Mouse (Mus musculus) testis, adult 2 months (tissue): Measurements from ENCODE around the gene Nek5.

Experiments
- CTCF ChIP-seq: fragments of 200-500 bp; IDR thresholded peaks from 2 replicates; pipeline ENCODE4 v1.5.1; 2012; ENCODE audit warnings: low read depth, mild to moderate bottlenecking, inconsistent platforms, low read length, moderate library complexity; ENCODE audit not compliant: control insufficient read depth, insufficient read depth, insufficient replicate concordance
- POLR2A ChIP-seq: fragments of 200-500 bp; IDR thresholded peaks from 2 replicates; pipeline ENCODE4 v1.6.1; 2012; ENCODE audit warnings: low read depth, mild to moderate bottlenecking, inconsistent platforms, low read length, moderate library complexity; ENCODE audit not compliant: control insufficient read depth

DNA sequence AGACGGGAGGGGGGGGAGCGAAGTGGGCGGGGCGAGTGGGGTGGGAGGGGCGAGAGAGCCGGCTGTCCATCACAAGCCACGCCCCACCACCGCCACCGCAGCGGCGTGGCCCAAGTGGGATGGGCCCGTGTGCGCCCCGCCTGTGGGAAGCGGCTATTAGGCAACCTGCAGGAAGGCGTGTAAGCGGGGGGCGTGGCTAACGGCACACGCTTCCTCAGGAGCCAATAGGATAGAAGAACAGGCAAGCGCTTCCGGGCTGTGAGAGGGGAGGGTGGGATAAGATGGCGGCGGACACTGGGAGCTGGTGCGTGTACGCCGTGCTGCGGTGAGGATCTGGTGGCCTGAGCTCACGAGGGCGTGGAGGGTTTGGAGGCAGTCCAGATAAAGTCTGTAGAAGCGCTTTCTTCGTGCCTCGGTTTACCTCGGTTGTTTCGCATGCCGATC, 64.4 kb downstream of the Nek5 start, which contains the start of gene Alg11:
- peak; percentile 97 for TF ChIP-seq POLR2A
- no peak for TF ChIP-seq CTCF
